Mouse (Mus musculus): Measurements from ENCODE around the gene Psmb8. TPM values are rescaled to one million over a fixed set of nuclear protein-coding genes. Genes with fewer than 3 reads are reported as not detected.

The Psmb8 gene
- polyA plus RNA-seq, 1 experiment: not detected

- WGBS: 90% methylated on average over 5 of the region's 5 CpGs
- TF ChIP-seq CTCF (IDR thresholded peaks at IDR 0.05; ENCODE audit: insufficient read depth, low read depth, low read length): no peak
- TF ChIP-seq POLR2A (IDR thresholded peaks at IDR 0.05; ENCODE audit: insufficient read depth, low read depth, low read length): no peak
These were observed 9.2 kb downstream of the Psmb8 start for GRCm38 (mm10) chr17:34206731-34207130.

GRCm38 (mm10) chr17:34207456-34207855 lies 9.9 kb downstream of the Psmb8 start:
- H3K27ac ChIP-seq (ENCODE audit: insufficient read depth, low read depth, low read length): no peak overlapping the region
- no peak overlapping the region for H3K4me3 ChIP-seq (ENCODE audit: insufficient read depth, low read depth, low read length)
- TF ChIP-seq POLR2A (IDR thresholded peaks at IDR 0.05; ENCODE audit: insufficient read depth, low read depth, low read length) (no peak), CTCF (IDR thresholded peaks at IDR 0.05; ENCODE audit: insufficient read depth, low read depth, low read length) (no peak)
- 73% methylated on average over 3 of the region's 3 CpGs for WGBS
- H3K4me1 ChIP-seq (ENCODE audit: control insufficient read depth, insufficient read depth, low read length): peaks cover 14% of the 10 kb centered on the region

More at GRCm38 (mm10) chr17:34206731-34207130, 9.2 kb downstream of the Psmb8 start:
- Histone ChIP-seq H3K27ac (ENCODE audit: insufficient read depth, low read depth, low read length) (no peak overlapping the region), H3K4me1 (ENCODE audit: control insufficient read depth, insufficient read depth, low read length) (peaks cover 14% of the 10 kb centered on the region), H3K4me3 (ENCODE audit: insufficient read depth, low read depth, low read length) (no peak overlapping the region)

- WGBS: 96% methylated on average over 9 of the region's 9 CpGs
- H3K4me1 ChIP-seq (ENCODE audit: control insufficient read depth, insufficient read depth, low read length): peaks cover 14% of the 10 kb centered on the region
- H3K27ac ChIP-seq (ENCODE audit: insufficient read depth, low read depth, low read length): no peak overlapping the region
- no peak overlapping the region for H3K4me3 ChIP-seq (ENCODE audit: insufficient read depth, low read depth, low read length)
- TF ChIP-seq POLR2A (IDR thresholded peaks at IDR 0.05; ENCODE audit: insufficient read depth, low read depth, low read length): no peak
- TF ChIP-seq CTCF (IDR thresholded peaks at IDR 0.05; ENCODE audit: insufficient read depth, low read depth, low read length): no peak
These were observed 10.3 kb downstream of the Psmb8 start for GRCm38 (mm10) chr17:34207866-34208265.

GRCm38 (mm10) chr17:34208421-34208820 lies 10.9 kb downstream of the Psmb8 start:
- WGBS: 33% methylated on average over 10 of the region's 10 CpGs
- H3K4me3 ChIP-seq (ENCODE audit: insufficient read depth, low read depth, low read length): no peak overlapping the region

GRCm38 (mm10) chr17:34209680-34210079 lies 12.2 kb downstream of the Psmb8 start:
- 51% methylated on average over 3 of the region's 3 CpGs for WGBS
- peaks cover 11% of the 10 kb centered on the region; the same call in 1 of the 2 replicates for H3K4me1 ChIP-seq (ENCODE audit: control insufficient read depth, insufficient read depth, low read length)
- TF ChIP-seq CTCF (IDR thresholded peaks at IDR 0.05; ENCODE audit: insufficient read depth, low read depth, low read length): no peak
- no peak overlapping the region for H3K4me3 ChIP-seq (ENCODE audit: insufficient read depth, low read depth, low read length)
- no peak overlapping the region for H3K27ac ChIP-seq (ENCODE audit: insufficient read depth, low read depth, low read length)

More at GRCm38 (mm10) chr17:34208421-34208820, 10.9 kb downstream of the Psmb8 start:
- TF ChIP-seq POLR2A (IDR thresholded peaks at IDR 0.05; ENCODE audit: insufficient read depth, low read depth, low read length) (no peak), CTCF (IDR thresholded peaks at IDR 0.05; ENCODE audit: insufficient read depth, low read depth, low read length) (no peak)
- Histone ChIP-seq H3K27ac (ENCODE audit: insufficient read depth, low read depth, low read length) (no peak overlapping the region), H3K4me1 (ENCODE audit: control insufficient read depth, insufficient read depth, low read length) (peaks cover 14% of the 10 kb centered on the region)

- 53% methylated on average over 3 of the region's 3 CpGs for WGBS
These were observed 13.1 kb downstream of the Psmb8 start for GRCm38 (mm10) chr17:34210599-34210998.

GRCm38 (mm10) chr17:34211746-34212365 lies 14.3 kb downstream of the Psmb8 start:
- Histone ChIP-seq H3K4me3 (ENCODE audit: insufficient read depth, low read depth, low read length) (no peak overlapping the region), H3K4me1 (ENCODE audit: control insufficient read depth, insufficient read depth, low read length) (peaks cover 3% of the 10 kb centered on the region; the same call in 1 of the 2 replicates), H3K27ac (ENCODE audit: insufficient read depth, low read depth, low read length) (no peak overlapping the region)
- WGBS: 38% methylated on average over 23 of the region's 23 CpGs
- TF ChIP-seq CTCF (IDR thresholded peaks at IDR 0.05; ENCODE audit: insufficient read depth, low read depth, low read length) (no peak), POLR2A (IDR thresholded peaks at IDR 0.05; ENCODE audit: insufficient read depth, low read depth, low read length) (no peak)

More at GRCm38 (mm10) chr17:34210599-34210998, 13.1 kb downstream of the Psmb8 start:
- no peak overlapping the region for H3K27ac ChIP-seq (ENCODE audit: insufficient read depth, low read depth, low read length)
- peaks cover 5% of the 10 kb centered on the region; the same call in 1 of the 2 replicates for H3K4me1 ChIP-seq (ENCODE audit: control insufficient read depth, insufficient read depth, low read length)
- no peak for TF ChIP-seq CTCF (IDR thresholded peaks at IDR 0.05; ENCODE audit: insufficient read depth, low read depth, low read length)
- TF ChIP-seq POLR2A (IDR thresholded peaks at IDR 0.05; ENCODE audit: insufficient read depth, low read depth, low read length): no peak
- H3K4me3 ChIP-seq (ENCODE audit: insufficient read depth, low read depth, low read length): no peak overlapping the region

GRCm38 (mm10) chr17:34213936-34214335 lies 16.4 kb downstream of the Psmb8 start:
- Histone ChIP-seq H3K27ac (ENCODE audit: insufficient read depth, low read depth, low read length) (no peak overlapping the region), H3K4me1 (ENCODE audit: control insufficient read depth, insufficient read depth, low read length) (peaks cover 10% of the 10 kb centered on the region), H3K4me3 (ENCODE audit: insufficient read depth, low read depth, low read length) (no peak overlapping the region)
- TF ChIP-seq CTCF (IDR thresholded peaks at IDR 0.05; ENCODE audit: insufficient read depth, low read depth, low read length) (no peak), POLR2A (IDR thresholded peaks at IDR 0.05; ENCODE audit: insufficient read depth, low read depth, low read length) (no peak)
- WGBS: 61% methylated on average over 21 of the region's 21 CpGs

- TF ChIP-seq POLR2A (IDR thresholded peaks at IDR 0.05; ENCODE audit: insufficient read depth, low read depth, low read length) (no peak), CTCF (IDR thresholded peaks at IDR 0.05; ENCODE audit: insufficient read depth, low read depth, low read length) (no peak)
- Histone ChIP-seq H3K4me3 (ENCODE audit: insufficient read depth, low read depth, low read length) (no peak overlapping the region), H3K27ac (ENCODE audit: insufficient read depth, low read depth, low read length) (no peak overlapping the region), H3K4me1 (ENCODE audit: control insufficient read depth, insufficient read depth, low read length) (peaks cover 10% of the 10 kb centered on the region)
- 88% methylated on average over 12 of the region's 12 CpGs for WGBS
These were observed 17.7 kb downstream of the Psmb8 start for GRCm38 (mm10) chr17:34215176-34215575.

All from olfactory bulb, adult 2 months (tissue).